Mouse (Mus musculus): ENCODE measurements around the gene Macrod2. TPM values are rescaled to one million over a fixed set of nuclear protein-coding genes. Genes with fewer than 3 reads are reported as not detected.
"Not testable (repeated sequence)": the region's sequence is repeated elsewhere in the genome, so short reads cannot be mapped to it uniquely, and the experiment has no call there.

Macrod2 gene
- polyA plus RNA-seq, 1 experiment: 16.3 TPM

DNA sequence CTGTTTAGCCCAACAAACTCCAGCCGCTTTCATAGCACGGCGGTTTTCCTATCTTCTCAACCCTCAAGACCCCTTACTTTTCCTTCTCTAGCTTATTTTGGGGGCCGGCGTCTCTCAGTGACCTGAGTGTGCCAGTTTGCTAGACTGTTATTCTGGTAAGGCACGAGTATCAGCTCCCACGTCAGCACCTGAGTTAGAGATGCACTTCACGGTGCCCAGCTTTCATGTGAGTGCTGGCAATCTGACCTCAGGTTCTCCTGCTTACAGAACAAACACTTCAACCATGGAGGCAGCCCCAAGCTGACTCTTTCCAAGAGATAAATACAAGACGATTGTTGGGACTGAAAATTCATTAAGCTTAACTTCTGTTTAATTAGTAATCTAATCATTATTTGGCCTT, 322.3 kb downstream of the Macrod2 start:
- Histone ChIP-seq H3K27ac (ENCODE audit: control insufficient read depth, insufficient read depth, low read depth, low read length) (no peak overlapping the region), H3K27me3 (ENCODE audit: control insufficient read depth, insufficient read depth, low read length) (no peaks in the 10 kb centered on the region), H3K36me3 (ENCODE audit: control insufficient read depth, insufficient read depth, low read length) (no peaks in the 10 kb centered on the region), H3K4me3 (ENCODE audit: control insufficient read depth, low read depth, low read length) (no peak overlapping the region), H3K4me1 (ENCODE audit: control insufficient read depth, insufficient read depth, low read length) (no peaks in the 10 kb centered on the region)
- no peak for TF ChIP-seq POLR2A (IDR thresholded peaks at IDR 0.05; ENCODE audit: control insufficient read depth, low read depth, low read length)
- TF ChIP-seq CTCF (IDR thresholded peaks at IDR 0.05; ENCODE audit: control insufficient read depth, insufficient read depth, insufficient replicate concordance, low read depth, low read length): no peak

DNA sequence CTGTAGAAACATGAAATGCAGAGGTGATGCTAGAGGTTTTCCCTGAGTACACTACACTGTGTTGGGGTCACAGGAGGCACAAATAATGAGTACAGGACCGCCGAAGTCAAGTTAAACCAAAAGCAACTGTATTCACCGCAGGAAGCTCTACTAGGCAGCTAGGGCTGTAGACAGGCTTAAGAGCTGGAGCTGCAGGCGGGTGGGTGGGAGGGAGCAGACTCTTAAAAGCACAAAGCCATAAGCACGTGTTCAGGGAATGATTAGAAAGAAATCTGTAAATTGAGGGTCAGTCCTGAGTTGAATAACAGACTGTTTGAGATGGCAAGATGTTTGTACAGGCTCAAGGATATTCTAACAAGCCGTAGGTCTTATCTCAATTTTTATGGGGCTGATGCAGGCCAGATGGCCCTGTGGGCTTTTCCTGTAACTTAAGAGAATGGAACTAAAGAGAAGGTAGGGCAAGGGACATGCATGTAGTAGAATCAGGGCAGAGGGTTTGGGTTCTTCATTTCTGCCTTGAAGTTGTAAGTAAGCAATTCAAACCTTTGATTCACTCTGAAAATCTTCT, 337.6 kb downstream of the Macrod2 start:
- no peak overlapping the region for H3K27ac ChIP-seq (ENCODE audit: control insufficient read depth, insufficient read depth, low read depth, low read length)
- H3K36me3 ChIP-seq (ENCODE audit: control insufficient read depth, insufficient read depth, low read length): no peaks in the 10 kb centered on the region
- no peaks in the 10 kb centered on the region for H3K27me3 ChIP-seq (ENCODE audit: control insufficient read depth, insufficient read depth, low read length)
- no peaks in the 10 kb centered on the region for H3K4me1 ChIP-seq (ENCODE audit: control insufficient read depth, insufficient read depth, low read length)
- TF ChIP-seq CTCF (IDR thresholded peaks at IDR 0.05; ENCODE audit: control insufficient read depth, insufficient read depth, insufficient replicate concordance, low read depth, low read length) (no peak), POLR2A (IDR thresholded peaks at IDR 0.05; ENCODE audit: control insufficient read depth, low read depth, low read length) (no peak)
- H3K4me3 ChIP-seq (ENCODE audit: control insufficient read depth, low read depth, low read length): no peak overlapping the region

DNA sequence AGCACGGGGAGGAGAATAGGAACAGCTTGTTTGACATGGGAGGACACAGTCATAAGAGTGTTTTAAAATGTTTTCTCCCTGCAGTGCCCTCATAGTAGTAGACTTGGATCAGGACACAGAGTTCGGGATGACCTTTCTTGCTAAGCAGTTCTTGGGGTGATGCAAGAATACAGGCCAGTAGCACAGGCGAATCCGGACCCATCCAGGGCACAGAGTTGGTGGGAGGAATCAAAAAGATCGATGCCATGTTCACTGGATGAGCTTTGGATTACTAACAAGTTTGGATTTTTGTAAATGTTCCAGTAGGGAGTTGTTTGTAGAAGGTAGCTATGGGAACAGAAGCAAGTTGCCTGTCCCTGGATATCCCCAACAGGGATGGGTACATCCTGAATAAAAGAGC, 345.4 kb downstream of the Macrod2 start:
- Histone ChIP-seq H3K36me3 (ENCODE audit: control insufficient read depth, insufficient read depth, low read length) (no peaks in the 10 kb centered on the region), H3K27ac (ENCODE audit: control insufficient read depth, insufficient read depth, low read depth, low read length) (no peak overlapping the region), H3K27me3 (ENCODE audit: control insufficient read depth, insufficient read depth, low read length) (no peaks in the 10 kb centered on the region), H3K4me1 (ENCODE audit: control insufficient read depth, insufficient read depth, low read length) (no peaks in the 10 kb centered on the region), H3K4me3 (ENCODE audit: control insufficient read depth, low read depth, low read length) (no peak overlapping the region)
- TF ChIP-seq CTCF (IDR thresholded peaks at IDR 0.05; ENCODE audit: control insufficient read depth, insufficient read depth, insufficient replicate concordance, low read depth, low read length) (no peak), POLR2A (IDR thresholded peaks at IDR 0.05; ENCODE audit: control insufficient read depth, low read depth, low read length) (no peak)

DNA sequence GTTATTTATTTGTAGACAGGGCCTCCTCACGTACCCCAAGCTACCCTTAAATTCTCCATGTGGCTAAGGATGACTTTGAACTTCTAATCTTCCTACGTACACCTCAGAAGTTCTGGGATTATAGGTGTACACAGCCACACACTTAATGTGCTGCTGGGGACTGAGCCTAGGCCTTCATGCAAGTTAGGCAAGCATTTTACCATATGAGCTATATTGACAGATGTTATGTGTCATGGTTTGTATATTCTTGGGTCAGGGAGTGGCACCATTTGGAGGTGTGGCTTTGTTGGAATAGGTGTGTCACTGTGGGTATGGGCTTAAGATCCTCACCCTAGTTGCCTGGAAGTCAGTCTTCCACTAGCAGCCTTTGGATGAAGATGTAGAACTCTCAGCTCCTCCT, 347.8 kb downstream of the Macrod2 start:
- H3K4me3 ChIP-seq (ENCODE audit: control insufficient read depth, low read depth, low read length); H3K27me3 ChIP-seq (ENCODE audit: control insufficient read depth, insufficient read depth, low read length); H3K36me3 ChIP-seq (ENCODE audit: control insufficient read depth, insufficient read depth, low read length); H3K4me1 ChIP-seq (ENCODE audit: control insufficient read depth, insufficient read depth, low read length); H3K27ac ChIP-seq (ENCODE audit: control insufficient read depth, insufficient read depth, low read depth, low read length): not testable (repeated sequence)

DNA sequence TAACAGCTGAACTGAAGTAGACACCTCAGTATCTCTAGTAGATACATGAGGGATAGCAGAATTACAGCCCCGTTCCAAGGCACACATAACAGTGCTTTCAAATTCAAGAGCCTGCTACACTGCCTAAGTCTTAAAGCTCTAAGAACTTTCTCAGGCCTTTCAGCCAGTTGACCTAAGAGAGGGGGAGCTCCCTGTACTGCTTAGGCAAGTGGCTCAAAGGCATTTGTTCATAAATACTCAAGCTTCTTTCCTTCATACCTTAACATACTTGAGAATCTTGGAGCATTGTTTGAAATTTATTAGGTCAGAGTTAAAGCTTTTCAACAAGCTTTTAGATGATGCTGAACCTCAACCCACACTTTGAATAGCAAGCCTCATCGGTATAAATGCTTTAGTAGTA, 363.8 kb downstream of the Macrod2 start:
- no peaks in the 10 kb centered on the region for H3K36me3 ChIP-seq (ENCODE audit: control insufficient read depth, insufficient read depth, low read length)
- H3K4me1 ChIP-seq (ENCODE audit: control insufficient read depth, insufficient read depth, low read length): no peaks in the 10 kb centered on the region
- H3K27me3 ChIP-seq (ENCODE audit: control insufficient read depth, insufficient read depth, low read length): no peaks in the 10 kb centered on the region
- H3K4me3 ChIP-seq (ENCODE audit: control insufficient read depth, low read depth, low read length): no peak overlapping the region
- no peak for TF ChIP-seq CTCF (IDR thresholded peaks at IDR 0.05; ENCODE audit: control insufficient read depth, insufficient read depth, insufficient replicate concordance, low read depth, low read length)
- H3K27ac ChIP-seq (ENCODE audit: control insufficient read depth, insufficient read depth, low read depth, low read length): no peak overlapping the region

DNA sequence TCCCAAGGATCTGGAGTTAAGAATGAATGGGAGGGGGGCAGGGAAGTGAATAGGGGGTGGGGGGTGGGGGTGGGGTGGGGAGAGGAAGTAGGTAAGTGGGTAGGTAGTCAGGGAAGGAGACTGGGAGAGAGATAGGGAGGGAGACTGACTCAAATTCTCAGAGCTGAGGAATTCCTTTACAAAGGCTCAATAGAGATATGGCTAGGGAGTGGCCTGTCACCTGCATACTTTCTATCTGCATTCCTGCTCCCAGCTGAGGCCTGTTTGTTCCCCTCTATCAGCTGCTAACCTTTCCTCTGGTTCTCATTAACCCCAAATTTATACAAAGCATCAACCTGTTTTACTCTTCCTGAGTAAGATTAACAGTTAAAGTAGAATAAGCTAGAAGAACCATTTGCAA, 364.6 kb downstream of the Macrod2 start:
- H3K27ac ChIP-seq (ENCODE audit: control insufficient read depth, insufficient read depth, low read depth, low read length): no peak overlapping the region

DNA sequence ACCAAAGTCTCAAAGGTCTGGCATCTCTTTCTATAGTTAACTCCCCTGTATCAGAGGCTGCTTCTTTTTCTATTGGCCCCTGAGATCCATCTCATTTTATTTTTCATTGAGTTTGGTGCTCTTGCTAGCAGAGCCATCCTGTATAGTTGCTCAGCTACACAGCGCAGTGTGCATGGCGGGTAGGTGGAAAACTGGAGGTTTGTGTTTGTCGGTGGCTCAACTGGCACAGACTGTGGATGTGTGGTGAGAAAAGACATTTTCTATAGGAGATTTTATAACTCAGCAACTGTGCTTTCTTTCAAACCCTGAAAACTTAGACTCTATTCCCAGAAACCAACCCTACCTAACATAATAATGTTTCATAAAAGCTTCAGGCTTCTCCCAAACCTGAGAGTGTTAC, 365.0 kb downstream of the Macrod2 start:
- H3K4me3 ChIP-seq (ENCODE audit: control insufficient read depth, low read depth, low read length): no peak overlapping the region
- H3K27me3 ChIP-seq (ENCODE audit: control insufficient read depth, insufficient read depth, low read length): no peaks in the 10 kb centered on the region
- TF ChIP-seq POLR2A (IDR thresholded peaks at IDR 0.05; ENCODE audit: control insufficient read depth, low read depth, low read length) (no peak), CTCF (IDR thresholded peaks at IDR 0.05; ENCODE audit: control insufficient read depth, insufficient read depth, insufficient replicate concordance, low read depth, low read length) (no peak)
- H3K4me1 ChIP-seq (ENCODE audit: control insufficient read depth, insufficient read depth, low read length): no peaks in the 10 kb centered on the region
- no peaks in the 10 kb centered on the region for H3K36me3 ChIP-seq (ENCODE audit: control insufficient read depth, insufficient read depth, low read length)
- H3K27ac ChIP-seq (ENCODE audit: control insufficient read depth, insufficient read depth, low read depth, low read length): no peak overlapping the region

More for the DNA sequence above, 364.6 kb downstream of the Macrod2 start:
- TF ChIP-seq POLR2A (IDR thresholded peaks at IDR 0.05; ENCODE audit: control insufficient read depth, low read depth, low read length) (no peak), CTCF (IDR thresholded peaks at IDR 0.05; ENCODE audit: control insufficient read depth, insufficient read depth, insufficient replicate concordance, low read depth, low read length) (no peak)
- H3K4me3 ChIP-seq (ENCODE audit: control insufficient read depth, low read depth, low read length): no peak overlapping the region
- H3K4me1 ChIP-seq (ENCODE audit: control insufficient read depth, insufficient read depth, low read length): no peaks in the 10 kb centered on the region
- no peaks in the 10 kb centered on the region for H3K27me3 ChIP-seq (ENCODE audit: control insufficient read depth, insufficient read depth, low read length)
- H3K36me3 ChIP-seq (ENCODE audit: control insufficient read depth, insufficient read depth, low read length): no peaks in the 10 kb centered on the region

Data from testis, adult 2 months (tissue).